Mouse (Mus musculus): ENCODE results near the gene Gmppb. TPM values are rescaled to one million over a fixed set of nuclear protein-coding genes. Genes with fewer than 3 reads are reported as not detected.

Gmppb gene
- polyA plus RNA-seq, 1 experiment from 2014 or later, result 5.4 TPM

DNA sequence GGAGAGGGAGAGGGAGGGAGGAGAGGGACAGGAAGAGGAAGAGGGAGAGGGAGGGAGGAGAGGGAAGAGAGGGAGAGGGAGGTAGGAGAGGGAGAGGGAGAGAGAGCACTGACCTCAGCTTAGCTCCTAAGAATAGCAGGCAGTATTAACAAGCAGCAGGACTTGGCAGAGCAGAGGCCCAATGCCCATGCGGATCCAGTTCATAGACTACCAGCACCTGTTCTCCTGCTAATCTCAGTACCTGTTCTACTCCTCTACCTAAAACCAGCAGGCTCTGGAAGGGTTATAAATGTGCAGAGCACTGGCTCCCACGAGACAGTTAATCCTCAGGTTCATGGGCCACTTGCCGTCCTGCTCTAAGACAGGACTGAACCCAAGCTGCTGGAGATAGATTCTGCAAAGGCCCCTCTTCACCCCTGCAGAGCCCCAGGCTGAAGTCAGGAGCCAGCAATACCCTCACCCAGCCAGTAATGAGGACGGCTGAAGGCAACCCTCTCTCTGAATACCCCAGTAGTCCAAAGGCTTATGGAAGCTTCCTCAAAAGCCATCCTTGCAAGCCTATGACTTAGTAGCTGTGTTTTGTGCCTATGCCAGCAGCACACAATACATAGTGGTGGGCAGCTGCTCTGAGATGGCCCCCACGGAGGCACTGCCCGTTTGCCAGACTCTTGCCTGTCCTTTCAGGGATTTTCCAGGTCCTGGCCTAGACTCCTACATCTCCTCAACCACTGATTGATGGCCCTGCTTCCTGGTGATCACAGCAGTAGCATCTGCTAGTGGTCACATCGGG lies 24.3 kb downstream of the Gmppb start:
- Histone ChIP-seq H3K27ac (no peak overlapping the region), H3K36me3 (ENCODE audit: inconsistent target) (peaks cover 13% of the 10 kb centered on the region; the same call in 1 of the 2 replicates)

DNA sequence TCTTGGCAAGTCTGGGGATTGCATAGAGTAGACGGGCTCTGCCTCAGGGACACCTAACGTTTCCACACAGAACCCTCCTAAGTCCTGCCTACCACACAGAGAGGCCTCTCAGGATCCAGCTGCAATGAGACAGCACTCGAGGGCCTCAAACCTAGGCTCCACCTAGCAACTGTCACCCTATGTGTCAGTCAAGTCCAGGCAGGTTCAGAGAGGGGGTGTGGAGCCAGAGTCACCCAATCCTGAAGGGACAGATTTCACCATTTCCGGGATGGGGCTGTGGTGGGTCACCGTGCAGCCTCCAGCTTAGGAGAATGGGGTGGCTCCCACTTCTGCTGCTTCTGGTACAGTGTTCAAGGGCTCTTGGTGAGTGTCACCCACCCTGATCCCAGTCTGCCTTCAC lies 31.1 kb downstream of the Gmppb start, which contains the start of gene Mst1:
Gene Mst1, plus strand, starts transcription at position 269 of the 400 bp plus-strand sequence.
- Histone ChIP-seq H3K79me2 (ENCODE audit: inconsistent target) (peaks cover 9% of the 10 kb centered on the region; the same call in 1 of the 2 replicates), H3K27ac (no peak within 1 kb of the TSS), H3K4me3 (ENCODE audit: inconsistent target) (peak within 1 kb of the TSS; percentile 89; the same call in 1 of the 2 replicates), H3K36me3 (ENCODE audit: inconsistent target) (peaks cover 11% of the 10 kb centered on the region)
- WGBS (ENCODE audit: missing documents), result 79% methylated on average over 4 of the region's 5 CpGs

More for the DNA sequence above, 24.3 kb downstream of the Gmppb start:
- Histone ChIP-seq H3K4me3 (ENCODE audit: inconsistent target) (no peak overlapping the region), H3K79me2 (ENCODE audit: inconsistent target) (peaks cover 4% of the 10 kb centered on the region; the same call in 1 of the 2 replicates)
- 91% methylated on average over 7 of the region's 7 CpGs for WGBS (ENCODE audit: missing documents)

DNA sequence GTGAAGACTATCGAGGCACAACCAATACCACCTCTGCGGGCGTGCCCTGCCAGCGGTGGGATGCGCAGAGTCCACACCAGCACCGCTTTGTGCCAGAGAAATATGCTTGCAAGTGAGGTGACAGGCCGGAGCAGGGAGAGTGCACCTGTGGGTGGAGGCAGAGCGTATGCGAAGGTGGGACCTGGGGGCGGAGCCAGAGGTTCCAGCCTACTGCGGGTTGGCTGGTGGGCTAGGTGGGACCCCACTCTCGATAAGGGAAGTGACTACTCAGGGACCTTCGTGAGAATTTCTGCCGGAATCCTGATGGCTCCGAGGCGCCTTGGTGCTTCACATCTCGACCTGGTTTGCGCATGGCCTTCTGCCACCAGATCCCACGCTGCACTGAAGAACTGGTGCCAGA lies 33.5 kb downstream of the Gmppb start:
- no peak overlapping the region for H3K27ac ChIP-seq
- 15% methylated on average over 18 of the region's 19 CpGs for WGBS (ENCODE audit: missing documents)
- H3K79me2 ChIP-seq (ENCODE audit: inconsistent target), result peaks cover 9% of the 10 kb centered on the region; the same call in 1 of the 2 replicates
- no peak overlapping the region for H3K4me3 ChIP-seq (ENCODE audit: inconsistent target)
- peaks cover 34% of the 10 kb centered on the region for H3K36me3 ChIP-seq (ENCODE audit: inconsistent target)

DNA sequence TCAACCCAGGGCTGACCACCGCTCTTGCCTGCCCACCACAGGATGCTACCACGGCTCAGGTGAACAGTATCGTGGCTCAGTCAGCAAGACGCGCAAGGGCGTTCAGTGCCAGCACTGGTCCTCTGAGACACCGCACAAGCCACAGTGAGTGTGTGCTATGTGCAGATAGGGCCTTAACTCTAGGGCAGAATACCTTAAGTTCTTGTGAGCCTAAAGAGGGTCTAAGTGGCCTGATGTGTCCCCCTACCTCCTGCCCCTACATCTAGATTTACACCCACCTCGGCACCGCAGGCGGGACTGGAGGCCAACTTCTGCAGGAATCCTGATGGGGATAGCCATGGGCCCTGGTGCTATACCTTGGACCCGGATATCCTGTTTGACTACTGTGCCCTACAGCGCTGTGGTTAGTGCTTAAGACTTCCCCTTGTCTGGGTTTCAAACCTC lies 34.0 kb downstream of the Gmppb start, which contains the start of gene Rnf123:
Gene Rnf123, minus strand, starts transcription at position 359 of the 444 bp plus-strand sequence.
- peaks cover 39% of the 10 kb centered on the region for H3K36me3 ChIP-seq (ENCODE audit: inconsistent target)

DNA sequence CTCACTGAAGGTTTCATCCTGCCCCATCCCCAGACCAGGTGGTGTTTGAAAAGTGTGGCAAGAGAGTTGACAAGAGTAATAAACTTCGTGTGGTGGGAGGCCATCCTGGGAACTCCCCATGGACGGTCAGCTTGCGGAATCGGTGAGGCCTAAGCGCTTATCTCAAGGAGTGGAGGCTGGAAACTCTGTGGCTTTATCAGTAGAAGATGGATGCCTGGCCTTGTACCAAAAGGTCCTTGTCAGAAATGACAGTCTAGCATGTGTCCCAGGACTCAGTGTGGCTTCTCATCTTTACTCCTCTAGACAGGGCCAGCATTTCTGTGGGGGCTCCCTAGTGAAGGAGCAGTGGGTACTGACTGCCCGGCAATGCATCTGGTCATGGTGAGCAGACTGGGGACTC lies 34.5 kb downstream of the Gmppb start:
- H3K79me2 ChIP-seq (ENCODE audit: inconsistent target), result peaks cover 4% of the 10 kb centered on the region; the same call in 1 of the 2 replicates
- H3K27ac ChIP-seq, result no peak overlapping the region
- 96% methylated on average over 6 of the region's 6 CpGs for WGBS (ENCODE audit: missing documents)
- H3K4me3 ChIP-seq (ENCODE audit: inconsistent target), result no peak overlapping the region
- peaks cover 44% of the 10 kb centered on the region for H3K36me3 ChIP-seq (ENCODE audit: inconsistent target)

More for the DNA sequence above, 34.0 kb downstream of the Gmppb start, which contains the start of gene Rnf123:
- Histone ChIP-seq H3K4me3 (ENCODE audit: inconsistent target) (no peak within 1 kb of the TSS), H3K79me2 (ENCODE audit: inconsistent target) (peaks cover 9% of the 10 kb centered on the region; the same call in 1 of the 2 replicates), H3K27ac (no peak within 1 kb of the TSS)
- WGBS (ENCODE audit: missing documents), result 15% methylated on average over 12 of the region's 12 CpGs

DNA sequence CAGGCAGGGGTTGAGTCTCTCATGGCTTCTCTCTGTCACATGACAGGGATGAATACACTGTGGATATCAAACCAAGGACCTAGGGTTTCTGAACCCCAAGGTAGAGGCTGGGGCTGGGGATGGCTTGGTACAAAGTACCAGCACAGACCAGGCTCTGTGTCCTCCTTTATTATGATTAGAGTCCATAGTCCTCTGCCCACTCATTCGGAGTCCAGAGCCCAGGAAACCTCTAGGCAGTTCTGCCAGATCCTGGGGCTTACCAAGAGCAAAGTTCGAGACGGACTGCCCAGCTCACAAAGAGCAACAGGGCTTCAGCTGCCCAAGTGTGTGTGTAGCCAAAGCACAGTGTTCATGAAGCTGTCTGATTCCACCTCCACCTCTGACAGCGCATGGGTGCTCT lies 36.2 kb downstream of the Gmppb start:
- Histone ChIP-seq H3K4me3 (ENCODE audit: inconsistent target) (no peak overlapping the region), H3K36me3 (ENCODE audit: inconsistent target) (peaks cover 61% of the 10 kb centered on the region), H3K27ac (no peak overlapping the region), H3K79me2 (ENCODE audit: inconsistent target) (no peaks in the 10 kb centered on the region)
- WGBS (ENCODE audit: missing documents), result 100% methylated on average over 4 of the region's 4 CpGs

DNA sequence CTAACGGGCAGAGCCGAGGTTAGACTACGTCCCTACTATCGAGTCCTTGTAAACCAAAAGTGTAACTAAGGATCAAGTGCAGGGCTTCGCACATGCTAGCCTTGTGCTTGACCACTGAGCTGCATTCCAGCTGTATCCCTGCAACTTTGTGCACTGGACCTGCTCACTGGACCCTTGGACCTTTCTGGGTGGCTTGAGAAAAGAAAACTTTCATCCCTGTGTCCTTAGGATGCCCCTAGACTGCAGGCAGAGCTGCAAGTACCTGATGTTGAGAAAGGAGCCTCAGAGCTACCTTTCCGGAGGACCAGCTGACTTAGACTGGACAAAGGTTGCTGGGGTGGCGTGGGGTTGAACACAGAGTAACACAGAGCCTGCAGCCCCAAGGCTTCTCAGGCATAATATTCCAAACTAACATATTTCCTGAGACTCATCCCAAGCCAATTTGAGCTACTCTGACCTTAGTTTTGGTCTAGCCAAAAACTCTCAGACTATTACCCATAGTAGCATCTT lies 41.6 kb downstream of the Gmppb start:
- WGBS (ENCODE audit: missing documents), result 97% methylated on average over 7 of the region's 7 CpGs
- Histone ChIP-seq H3K27ac (no peak overlapping the region), H3K79me2 (ENCODE audit: inconsistent target) (peaks cover 10% of the 10 kb centered on the region; the same call in 1 of the 2 replicates), H3K4me3 (ENCODE audit: inconsistent target) (no peak overlapping the region), H3K36me3 (ENCODE audit: inconsistent target) (peaks cover 71% of the 10 kb centered on the region)

DNA sequence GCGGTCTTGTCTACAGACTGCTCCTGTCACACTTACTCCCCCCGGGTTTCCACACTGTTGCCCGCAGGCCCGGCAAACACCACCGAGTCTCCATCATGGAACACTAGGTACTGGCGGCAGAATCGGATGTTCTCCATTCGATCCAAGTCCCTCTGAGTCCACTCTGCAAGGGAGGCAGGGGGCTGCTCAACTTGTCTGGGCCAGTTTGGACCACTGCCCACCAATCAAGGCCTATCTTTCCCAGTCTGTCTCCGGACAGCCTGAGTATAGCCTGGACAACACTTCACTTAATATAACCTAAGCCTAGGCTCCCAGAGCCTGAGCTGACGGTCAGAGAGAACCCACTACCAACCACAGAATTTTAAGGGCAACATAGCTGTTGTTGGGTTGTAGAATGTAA lies 44.5 kb downstream of the Gmppb start:
- 0 out of 2 replicates have a peak overlapping the region, but pooled peaks have one; percentile 24 for H3K27ac ChIP-seq
- peaks cover 42% of the 10 kb centered on the region for H3K36me3 ChIP-seq (ENCODE audit: inconsistent target)
- peaks cover 10% of the 10 kb centered on the region; the same call in 1 of the 2 replicates for H3K79me2 ChIP-seq (ENCODE audit: inconsistent target)
- WGBS (ENCODE audit: missing documents), result 83% methylated on average over 10 of the region's 10 CpGs
- H3K4me3 ChIP-seq (ENCODE audit: inconsistent target), result peak overlapping the region; percentile 68

DNA sequence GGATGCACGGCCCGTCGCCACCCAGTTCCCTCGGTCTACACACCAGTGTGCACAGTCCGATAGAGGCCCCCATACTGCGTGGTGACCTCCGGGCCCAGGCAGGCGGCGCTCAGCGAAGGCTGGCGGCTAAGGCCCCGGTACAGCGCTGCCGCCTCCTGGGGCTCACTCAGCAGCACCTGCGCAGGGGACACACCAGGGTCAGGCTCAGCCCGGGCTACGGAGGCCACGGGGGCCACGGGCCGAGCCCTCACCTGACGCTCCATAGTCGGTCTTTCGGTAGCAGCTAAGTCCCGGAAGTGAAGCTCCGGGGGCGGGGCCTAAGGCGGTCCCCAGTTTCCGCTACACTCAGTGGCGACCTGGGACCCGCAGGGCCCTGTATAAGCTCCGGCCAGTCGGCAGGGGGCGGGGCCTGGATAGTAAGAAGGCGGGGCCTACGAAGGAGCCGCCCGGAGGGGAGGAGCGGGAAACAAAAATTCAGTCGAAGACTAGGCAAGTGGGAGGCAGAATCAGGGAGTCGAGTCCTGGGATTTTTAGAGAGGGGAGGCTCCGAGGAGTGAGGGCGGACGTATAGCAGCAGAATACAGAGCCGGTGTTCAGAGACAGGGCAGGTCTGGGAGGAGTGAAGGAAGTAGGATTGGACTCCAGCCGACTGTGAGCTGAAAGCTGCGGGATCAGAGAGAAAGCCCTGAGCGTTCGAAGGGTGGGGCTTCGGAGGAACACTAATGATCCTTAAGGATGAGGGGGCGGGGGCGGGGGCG lies 45.3 kb downstream of the Gmppb start, which contains the start of gene Apeh:
Gene Apeh, minus strand, starts transcription at position 423 of the 758 bp plus-strand sequence.
- WGBS (ENCODE audit: missing documents), result under 1% methylated on average over 49 of the region's 52 CpGs
- Histone ChIP-seq H3K36me3 (ENCODE audit: inconsistent target) (peaks cover 35% of the 10 kb centered on the region), H3K27ac (peak within 1 kb of the TSS; percentile 29), H3K79me2 (ENCODE audit: inconsistent target) (peaks cover 10% of the 10 kb centered on the region; the same call in 1 of the 2 replicates), H3K4me3 (ENCODE audit: inconsistent target) (peak within 1 kb of the TSS; percentile 68)

DNA sequence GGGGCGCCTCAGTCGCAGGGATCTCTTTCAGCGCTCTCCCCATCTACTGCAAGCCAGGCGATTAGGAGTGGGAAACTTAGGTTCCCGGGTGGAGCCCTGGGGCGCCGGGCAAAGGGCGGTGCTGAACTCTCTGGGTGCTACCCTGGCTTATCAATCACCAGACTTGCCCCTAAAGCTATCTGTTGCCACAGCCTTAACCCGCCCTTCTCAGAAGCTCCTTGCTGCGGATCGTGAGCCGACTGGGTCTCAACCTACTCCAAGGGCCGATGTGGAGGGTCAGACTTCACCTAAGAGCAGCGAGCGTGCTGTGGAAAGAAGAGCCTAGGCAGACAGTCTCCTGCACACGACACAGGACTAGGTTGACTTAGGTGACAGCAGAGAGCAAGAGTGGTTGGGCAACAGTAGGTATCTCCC lies 46.0 kb downstream of the Gmppb start:
- WGBS (ENCODE audit: missing documents), result under 1% methylated on average over 16 of the region's 16 CpGs
- Histone ChIP-seq H3K27ac (peak overlapping the region; percentile 29), H3K4me3 (ENCODE audit: inconsistent target) (peak overlapping the region; percentile 68), H3K36me3 (ENCODE audit: inconsistent target) (peaks cover 35% of the 10 kb centered on the region), H3K79me2 (ENCODE audit: inconsistent target) (peaks cover 10% of the 10 kb centered on the region; the same call in 1 of the 2 replicates)

DNA sequence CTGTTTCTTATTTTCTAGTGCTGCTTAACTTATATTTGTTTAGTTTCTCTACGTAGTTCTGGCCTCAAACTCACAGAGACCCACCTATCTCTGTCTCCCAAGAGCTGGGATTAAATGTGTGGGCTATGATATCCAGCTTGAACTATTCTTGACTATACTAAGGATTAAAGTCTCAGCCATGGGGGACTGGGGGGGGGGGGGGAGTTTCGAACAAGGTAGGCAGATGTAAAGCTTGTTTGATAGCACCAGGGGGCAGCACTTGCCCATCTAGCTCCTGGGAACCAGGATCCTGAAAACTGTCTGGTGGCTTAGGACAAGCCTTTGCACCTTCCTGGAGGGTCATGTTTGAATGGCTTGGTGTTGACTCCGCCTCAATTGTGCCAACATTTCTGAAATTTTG lies 46.5 kb downstream of the Gmppb start:
- H3K79me2 ChIP-seq (ENCODE audit: inconsistent target), result peaks cover 10% of the 10 kb centered on the region; the same call in 1 of the 2 replicates
- WGBS (ENCODE audit: missing documents), result 10% methylated on average over 3 of the region's 3 CpGs
- H3K4me3 ChIP-seq (ENCODE audit: inconsistent target), result peak overlapping the region; percentile 68
- peaks cover 29% of the 10 kb centered on the region for H3K36me3 ChIP-seq (ENCODE audit: inconsistent target)
- H3K27ac ChIP-seq, result no peak overlapping the region

DNA sequence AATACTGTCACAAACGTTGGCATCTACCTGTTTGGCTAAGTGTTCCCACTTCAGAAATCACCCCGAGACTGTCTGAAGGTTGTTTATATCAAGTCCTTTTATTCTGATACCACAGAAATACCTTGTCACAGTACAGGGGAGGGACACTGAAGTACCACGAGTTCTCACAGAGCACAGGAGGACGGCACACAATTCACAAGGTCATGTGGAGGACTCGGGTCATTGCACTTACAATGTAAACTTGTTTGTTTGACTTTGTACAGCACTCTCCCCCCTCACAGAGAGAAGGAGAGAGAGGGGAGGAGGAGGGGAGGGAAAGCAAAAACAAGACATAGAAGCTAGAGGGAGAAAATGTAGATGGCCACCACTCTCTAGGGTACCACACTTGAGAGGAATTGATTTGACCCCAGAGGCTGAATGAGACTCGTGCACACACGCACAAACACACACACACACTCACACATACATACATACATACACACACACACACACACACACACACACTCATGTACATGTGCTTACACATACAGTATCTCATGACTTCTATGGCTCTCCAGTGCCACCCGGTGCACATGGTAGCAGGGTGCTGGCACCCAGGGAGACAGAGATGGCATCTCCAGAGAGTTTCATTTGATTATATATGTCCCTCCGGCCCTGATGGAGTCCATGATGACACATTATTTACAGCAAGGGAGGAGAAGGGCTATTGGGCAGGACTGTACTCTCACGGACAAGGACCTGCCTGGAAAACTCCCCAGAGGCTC lies 47.1 kb downstream of the Gmppb start:
- 76% methylated on average over 9 of the region's 10 CpGs for WGBS (ENCODE audit: missing documents)
- peaks cover 10% of the 10 kb centered on the region; the same call in 1 of the 2 replicates for H3K79me2 ChIP-seq (ENCODE audit: inconsistent target)
- H3K36me3 ChIP-seq (ENCODE audit: inconsistent target), result peaks cover 27% of the 10 kb centered on the region
- H3K4me3 ChIP-seq (ENCODE audit: inconsistent target), result no peak overlapping the region
- no peak overlapping the region for H3K27ac ChIP-seq

DNA sequence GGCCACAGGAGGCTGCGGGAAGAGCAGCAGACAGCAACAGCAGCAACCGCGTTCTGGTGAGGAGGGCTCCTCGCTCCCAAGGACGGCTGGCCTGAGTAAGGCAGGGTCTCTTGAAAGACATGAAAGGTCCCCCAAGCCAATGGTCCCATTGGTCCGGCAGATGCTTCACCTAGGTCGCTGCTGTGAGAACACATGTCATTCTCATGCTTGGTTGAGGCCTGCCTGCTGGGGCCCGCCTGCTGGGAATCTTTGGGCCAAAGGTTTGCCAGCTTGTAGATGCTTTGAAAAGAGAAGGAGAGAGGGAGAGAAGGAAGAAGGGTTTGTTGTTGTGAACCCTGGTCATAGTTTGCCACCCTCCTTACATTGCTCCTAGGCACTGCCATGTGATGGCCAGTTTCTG lies 50.6 kb downstream of the Gmppb start:
- Histone ChIP-seq H3K4me3 (ENCODE audit: inconsistent target) (no peak overlapping the region), H3K27ac (no peak overlapping the region), H3K36me3 (ENCODE audit: inconsistent target) (peaks cover 35% of the 10 kb centered on the region), H3K79me2 (ENCODE audit: inconsistent target) (no peaks in the 10 kb centered on the region)
- WGBS (ENCODE audit: missing documents), result 93% methylated on average over 8 of the region's 8 CpGs

Data from macrophage (primary cell).